Mouse (Mus musculus) 3T3-L1 (cell line): Measurements from ENCODE around the gene Fam163a.
"Not testable (repeated sequence)": the region's sequence is repeated elsewhere in the genome, so short reads cannot be mapped to it uniquely, and the experiment has no call there.

Source experiments
- DNase-seq: peaks from one replicate; pipeline ENCODE4 v3.0.0-alpha.2; 2015; ENCODE audit warnings: low read depth, low spot score

The Fam163a gene

DNA sequence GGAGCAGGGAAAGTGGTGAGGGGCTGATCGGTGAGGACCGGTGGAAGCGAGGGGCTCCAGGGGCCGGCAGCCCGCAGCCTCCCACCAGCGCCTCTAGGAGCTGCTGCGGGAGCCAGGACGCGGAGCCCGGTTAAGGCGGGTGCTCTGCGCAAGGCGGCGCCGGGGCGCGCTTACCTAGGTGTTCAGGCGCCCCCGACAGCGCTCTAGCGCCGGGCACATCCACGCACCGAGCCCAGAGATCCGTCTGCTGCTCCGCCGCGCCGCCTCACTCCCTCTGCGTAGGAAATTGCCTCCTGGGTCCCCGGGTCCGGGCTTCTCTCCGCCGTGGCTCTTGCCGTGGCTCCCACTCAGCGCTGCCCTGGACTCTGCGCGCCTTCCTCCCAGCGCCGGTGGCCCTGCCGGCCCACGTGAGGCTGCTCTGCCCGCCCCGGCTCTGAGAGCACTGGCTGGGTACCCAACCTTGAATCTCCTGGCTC lies at the start of gene Fam163a:
Gene Fam163a (minus strand): TSS at position 371 of the 476 bp plus-strand sequence.
- DNase-seq, result no peak

DNA sequence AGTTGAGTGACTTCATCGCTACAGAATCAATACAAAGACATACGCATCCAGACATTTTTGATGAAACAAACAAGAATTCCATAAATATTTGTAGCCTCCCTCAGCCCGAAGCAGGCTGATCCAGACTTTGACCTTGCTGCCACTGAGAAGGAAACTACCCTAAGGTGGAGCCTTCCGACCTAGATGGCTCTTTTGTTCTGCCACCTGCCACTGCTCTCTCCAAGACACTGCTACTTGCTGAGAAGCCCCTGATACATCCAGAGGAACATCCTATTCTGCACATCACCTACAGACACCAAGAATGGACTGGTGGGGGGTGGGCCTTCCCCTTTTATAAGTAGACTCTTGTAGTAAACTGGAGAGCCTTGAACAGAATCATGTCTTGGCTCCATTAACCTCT lies 46.3 kb upstream of the Fam163a start:
- DNase-seq, result not testable (repeated sequence)

DNA sequence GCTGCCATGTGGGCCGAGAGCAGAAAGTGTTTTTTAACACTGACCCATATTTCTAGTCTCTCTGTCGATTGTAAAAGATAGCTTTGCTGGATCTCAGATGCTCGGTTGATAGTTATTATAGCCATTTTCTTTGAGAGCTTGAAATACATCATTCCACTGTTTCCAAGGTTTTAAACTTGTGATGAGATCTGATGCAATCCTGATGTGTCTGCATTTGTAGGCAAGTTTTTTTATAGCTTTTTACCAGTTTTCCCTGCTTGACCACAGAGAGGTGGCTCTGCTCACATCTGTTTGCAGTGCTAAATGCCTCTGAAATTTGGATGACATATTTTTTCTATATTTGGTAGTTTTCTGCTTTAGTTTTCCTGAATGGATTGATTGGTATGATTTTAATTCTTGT lies 43.1 kb upstream of the Fam163a start:
- DNase-seq, result peak; percentile 47

DNA sequence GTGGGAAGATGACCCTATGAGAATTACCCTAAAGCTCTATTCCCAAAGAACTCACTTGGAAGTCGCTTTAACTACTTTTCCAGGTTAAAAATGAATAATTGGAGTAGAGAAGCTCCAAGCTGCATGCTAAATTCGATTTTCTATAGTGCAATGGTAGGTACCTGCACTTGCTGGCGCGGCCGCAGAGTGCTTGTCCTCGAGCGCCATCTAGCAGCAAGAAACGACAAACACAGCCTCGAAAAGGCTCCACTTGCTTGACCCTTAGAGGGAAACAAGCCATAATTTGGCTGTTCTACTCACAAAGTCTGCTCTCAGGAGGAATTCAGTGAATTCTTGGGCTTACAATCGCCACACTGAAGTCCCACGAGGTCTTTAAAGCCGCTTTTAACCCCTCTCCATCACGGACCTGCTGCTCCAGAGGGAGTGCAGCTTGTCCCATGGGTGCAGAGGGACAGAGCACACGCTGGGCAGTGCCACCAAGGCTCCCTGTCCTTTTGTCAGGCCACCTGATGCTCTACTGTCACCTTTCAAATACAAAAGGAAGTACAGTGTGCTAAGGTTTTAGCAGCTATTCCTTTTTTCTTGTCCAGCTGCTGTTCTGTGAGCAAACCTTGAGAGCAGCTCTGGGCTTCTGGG lies 37.0 kb upstream of the Fam163a start:
- peak; percentile 75 for DNase-seq

DNA sequence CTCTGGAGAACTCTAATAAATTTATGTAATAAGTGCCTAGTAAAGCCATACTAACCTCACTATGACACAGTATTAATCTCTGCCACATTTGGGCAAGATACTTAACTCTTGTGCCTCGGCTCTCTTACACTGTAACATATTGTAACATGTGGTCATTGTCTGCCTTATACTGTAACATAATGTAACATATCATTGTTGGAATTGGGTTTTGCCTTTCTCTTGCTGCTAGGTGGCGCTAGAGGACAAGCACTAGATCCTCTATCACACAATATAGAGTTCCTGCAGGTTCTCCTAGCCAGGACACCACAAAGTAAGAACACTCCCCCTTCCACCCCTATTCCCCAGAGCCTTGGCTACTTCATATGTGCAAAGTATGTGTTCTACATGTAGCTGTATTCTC lies 36.2 kb upstream of the Fam163a start:
- peak; percentile 89 for DNase-seq

DNA sequence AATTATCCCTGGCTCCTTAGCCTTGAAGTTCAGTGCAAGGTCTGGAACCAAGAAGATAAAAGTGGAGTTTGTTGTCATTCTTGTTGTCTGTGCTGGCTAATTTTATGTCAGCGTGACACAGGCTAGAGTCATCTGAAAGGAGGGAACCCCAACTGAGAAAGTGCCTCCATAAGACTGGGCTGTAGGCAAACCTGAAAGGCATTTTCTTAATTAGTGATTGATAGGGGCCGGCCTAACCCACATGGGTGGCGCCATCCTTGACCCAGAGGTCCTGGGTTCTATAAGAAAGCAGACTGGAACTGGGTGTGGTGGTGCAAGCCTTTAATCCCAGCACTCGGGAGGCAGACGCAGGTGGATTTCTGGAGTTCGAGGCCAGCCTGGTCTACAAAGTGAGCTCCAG lies 26.3 kb upstream of the Fam163a start:
- DNase-seq, result no peak

DNA sequence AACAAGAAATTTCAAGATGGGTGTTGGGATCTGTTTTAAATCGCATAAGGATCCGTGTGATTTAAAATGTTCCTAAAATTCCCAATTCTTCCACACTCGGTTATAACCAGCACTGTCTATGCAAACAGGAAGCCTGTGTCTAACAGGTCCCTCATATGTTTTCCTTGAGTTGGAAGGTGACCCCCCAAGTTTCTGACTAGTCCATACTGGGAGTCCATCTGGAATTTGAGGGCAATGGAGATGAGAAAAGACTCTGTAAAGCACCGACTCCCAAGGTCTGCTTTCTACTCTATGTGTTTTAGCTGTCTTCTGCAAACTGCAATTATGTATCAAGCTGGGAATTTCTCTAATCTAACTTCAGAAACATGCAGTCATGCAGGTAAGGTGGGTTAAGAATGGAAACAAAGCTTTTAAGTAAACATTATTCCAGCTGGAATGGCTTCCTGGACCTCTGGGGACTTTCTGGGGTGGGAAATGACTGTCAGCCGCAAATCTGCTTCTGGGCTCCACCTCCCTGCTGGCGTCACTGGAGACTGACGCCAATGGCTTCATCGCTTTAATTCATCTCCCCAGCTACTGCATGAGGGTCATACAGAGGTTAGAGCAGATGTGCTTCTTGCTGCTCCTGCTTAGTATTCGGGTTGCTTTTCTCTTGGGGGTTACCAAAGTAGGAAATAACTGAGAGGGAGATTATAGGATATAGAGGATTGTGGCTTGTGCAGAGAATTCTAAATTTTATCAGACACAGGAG lies 25.7 kb upstream of the Fam163a start:
- DNase-seq, result no peak

DNA sequence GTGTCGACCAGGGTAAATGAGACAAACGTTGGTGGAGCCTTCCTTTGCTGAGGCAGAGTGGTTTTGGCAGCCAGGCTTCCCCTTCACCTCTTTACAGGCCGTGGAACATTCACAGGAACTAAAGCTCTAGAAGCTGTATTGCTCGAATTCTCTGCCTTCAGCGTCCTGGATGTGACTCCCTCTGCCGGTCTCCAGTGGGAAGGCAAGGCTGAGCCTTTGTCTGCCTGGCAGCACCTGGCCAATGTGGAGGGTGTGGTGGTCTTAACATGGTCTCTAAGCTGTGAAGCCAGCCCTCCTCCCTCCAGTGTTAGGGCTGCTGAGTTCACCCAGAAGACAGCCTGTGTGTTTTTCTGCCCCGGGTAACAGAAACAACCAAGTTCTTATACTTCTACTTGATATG lies 24.6 kb upstream of the Fam163a start:
- peak; percentile 51 for DNase-seq

DNA sequence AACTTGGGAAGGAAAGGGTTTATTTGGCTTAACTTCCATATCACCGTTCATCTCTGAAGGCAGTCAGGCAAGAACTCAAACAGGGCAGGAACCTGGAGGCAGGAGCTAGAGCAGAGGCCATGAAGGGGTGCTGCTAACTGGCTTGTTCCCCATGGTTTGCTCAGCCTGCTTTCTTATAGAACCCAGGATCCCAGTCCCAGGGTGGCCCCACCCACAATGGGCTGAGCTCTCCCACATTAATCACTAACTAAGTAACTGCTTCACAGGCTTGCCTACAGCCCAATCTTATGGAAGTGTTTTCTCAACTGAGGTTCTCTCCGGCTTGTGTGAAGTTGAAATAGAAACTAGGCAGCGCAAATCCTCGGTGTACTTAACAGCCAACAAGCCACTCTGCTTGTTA lies 23.9 kb upstream of the Fam163a start:
- no peak for DNase-seq

DNA sequence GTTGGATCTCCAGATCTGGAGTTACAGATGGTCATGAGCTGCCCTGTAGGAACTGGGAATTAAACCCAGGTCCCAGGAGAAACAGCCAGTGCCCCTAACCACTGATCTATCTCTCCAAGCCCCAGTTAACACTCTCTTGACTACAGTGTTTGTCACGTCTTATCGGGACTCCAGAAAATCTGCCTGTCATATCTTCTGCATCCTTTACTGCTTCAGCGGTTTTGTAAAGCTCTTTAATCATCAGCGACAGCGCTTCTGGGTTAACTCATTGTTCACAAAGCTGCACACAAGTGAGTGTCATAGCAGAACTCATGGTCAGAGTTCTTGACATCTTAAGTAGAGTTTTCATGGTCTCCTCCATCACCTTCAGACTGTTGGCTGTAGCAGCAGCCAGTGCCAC lies 22.1 kb upstream of the Fam163a start:
- no peak for DNase-seq

DNA sequence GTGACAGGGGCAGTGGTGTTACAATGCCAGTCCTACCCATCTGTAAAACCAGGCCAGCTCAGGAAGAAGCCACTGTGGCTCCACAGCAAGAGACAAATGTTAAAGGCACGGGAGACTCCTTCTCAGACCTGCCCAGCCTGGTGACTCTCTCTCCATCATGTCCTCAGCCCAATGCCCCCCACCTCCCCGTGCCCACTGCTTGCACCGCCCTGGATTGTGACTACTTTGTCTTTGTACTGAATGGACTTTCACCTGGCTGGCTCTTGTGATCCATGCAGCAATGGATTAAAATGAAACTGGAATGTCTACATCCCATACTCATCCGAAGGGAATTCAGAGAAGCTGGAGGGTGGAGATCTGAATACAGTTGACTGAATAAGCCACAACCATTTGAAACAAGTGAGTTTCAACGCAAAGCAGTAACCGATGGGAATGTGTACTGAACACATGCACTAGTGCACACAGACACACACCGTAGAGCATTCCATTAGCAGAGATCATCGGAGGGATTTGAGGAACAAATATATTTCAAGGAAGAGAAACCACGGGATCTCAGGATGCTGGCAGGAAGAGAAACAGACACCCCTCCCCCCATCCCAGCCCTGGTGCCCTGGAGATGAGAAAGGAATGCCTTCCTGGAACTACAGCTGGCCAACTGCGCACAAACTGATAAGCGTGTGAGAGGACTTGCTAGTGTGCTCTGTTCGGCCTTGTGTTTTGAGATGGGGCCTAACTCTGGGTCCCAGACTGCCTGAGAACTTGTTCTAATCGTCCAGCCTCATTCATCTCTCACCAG lies 17.6 kb upstream of the Fam163a start:
- peak; percentile 22 for DNase-seq

DNA sequence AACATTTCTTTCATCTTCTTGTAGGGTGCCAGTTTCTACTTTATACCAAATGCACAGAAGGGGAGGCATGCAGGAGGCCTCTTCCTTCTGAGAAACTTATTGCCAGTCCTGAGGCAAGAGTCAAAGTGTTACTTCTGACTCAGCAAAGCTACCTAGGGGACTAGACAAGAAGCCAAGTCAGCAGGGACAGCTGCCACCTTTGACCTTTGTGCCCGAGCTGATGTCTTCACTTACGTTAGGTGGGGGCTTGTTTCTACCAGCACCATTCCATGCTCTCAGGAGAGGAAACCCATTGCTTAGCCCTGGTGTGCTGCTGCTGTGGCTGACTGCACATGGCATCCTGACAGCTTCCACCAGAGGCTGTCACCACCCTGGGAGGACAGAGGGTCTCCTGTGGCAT lies 16.5 kb upstream of the Fam163a start:
- no peak for DNase-seq

DNA sequence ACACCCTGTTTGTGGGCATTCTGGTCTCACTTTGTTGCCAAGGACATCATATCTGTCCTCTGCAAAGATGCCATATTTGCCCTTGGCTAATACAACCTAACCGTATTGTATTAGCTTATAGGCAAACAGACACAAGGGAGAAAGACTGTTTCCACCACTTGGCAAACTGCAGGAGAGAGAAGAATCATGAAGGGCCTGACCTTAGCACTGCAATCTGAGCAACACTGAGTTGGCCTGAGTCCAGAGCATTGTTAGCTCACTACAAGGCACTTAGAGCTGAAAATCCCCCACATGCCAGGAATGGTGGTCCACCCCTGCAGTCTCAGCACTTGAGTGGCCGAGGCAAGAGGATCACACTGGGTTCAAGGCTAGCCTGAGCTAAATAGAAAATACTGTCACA lies 13.7 kb upstream of the Fam163a start:
- peak; percentile 23 for DNase-seq

DNA sequence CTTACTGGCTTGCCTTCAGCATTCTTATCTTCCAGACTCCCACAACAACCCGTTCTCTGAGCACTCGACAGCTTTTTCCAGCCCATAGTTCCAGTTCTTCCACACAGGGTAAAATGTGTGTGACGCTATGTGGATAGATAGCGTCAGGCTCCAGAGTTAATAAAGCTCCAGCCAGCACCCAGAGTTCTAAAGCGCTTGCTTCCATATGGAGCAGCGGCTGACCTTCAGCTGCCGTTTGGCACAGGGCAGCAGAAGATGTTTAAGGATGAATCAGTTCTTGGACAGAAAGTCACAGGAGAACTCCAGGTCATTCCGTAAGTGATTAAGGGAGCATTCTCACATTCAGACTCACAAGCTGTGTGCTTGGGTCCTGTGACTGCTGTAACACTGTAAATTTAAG lies 13.1 kb upstream of the Fam163a start:
- peak; percentile 61 for DNase-seq

DNA sequence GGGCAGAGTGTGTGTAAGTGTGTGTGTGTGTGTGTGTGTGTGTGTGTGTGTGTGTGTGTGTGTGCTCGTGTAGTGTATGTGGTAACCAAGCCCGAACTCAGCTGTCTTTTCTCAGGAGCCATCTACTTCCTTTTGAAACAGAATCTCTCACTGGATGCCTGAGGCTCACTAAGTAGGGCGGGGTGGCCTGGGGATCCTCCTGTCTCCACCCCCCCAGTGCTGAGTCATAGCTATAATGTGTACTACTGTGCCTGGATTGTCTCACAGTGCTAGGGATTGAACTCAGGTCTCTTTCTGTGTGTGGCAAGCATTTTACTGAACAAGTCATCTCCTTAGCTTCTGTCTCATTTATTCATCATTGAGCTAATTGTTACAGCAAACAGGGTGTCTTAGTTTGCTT lies 12.6 kb upstream of the Fam163a start:
- DNase-seq, result peak; percentile 85

DNA sequence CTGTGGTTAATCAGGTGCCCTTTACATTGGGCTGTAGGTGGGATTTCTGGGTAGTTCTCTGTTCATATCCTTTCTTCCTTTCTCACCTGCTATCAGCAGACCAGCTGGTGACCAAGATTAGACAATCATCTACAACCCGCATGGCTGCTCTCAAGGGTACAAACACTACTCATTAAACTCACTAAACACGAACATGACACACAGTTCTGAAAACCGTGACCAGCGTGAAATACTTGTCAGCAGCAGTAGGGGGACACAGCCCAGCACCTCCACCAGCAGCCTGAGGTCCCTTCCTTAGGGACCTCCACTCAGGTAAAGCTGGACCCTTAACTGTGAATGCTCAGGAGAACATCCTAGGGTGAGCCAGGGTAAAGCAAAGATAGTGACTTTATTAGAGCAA lies 11.4 kb upstream of the Fam163a start:
- no peak for DNase-seq

DNA sequence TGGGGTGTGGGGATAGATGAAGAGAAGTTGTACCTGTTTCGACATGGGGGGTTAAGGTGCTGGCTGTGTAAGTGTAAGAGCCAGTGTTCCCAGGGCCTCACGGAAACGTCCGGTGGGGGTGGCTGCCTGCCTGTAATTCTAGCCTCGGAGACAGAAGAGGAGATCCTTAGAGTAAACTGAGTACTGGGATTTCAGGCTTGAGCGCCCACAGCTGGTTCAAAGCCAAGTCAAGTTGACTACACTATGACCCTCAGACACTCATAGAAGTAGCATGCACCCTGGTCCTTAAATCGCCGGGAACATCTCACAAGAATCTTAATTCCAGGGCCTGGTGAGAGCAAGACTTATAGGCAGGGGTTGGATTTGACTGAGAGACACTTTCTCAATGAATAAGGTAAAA lies 9.8 kb upstream of the Fam163a start:
- no peak for DNase-seq

DNA sequence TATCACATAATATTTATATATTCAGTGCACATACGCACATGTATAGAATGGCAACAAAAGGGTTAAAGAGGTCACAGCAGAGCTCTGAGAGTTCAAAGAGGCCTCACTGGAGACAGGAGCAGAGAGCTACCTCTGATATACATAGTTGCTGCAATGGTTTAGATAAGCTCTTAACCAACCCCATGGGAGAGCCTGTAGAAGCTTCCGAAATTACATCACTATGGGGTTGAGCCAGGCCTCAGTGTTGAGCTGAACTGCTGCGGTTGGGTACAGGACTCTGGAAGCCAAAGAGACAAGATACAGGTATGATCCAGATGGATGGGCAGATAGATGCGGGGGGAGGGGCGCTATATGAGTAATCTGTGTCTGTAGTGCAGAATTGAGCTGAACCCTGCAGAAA lies 8.1 kb upstream of the Fam163a start:
- DNase-seq, result no peak

DNA sequence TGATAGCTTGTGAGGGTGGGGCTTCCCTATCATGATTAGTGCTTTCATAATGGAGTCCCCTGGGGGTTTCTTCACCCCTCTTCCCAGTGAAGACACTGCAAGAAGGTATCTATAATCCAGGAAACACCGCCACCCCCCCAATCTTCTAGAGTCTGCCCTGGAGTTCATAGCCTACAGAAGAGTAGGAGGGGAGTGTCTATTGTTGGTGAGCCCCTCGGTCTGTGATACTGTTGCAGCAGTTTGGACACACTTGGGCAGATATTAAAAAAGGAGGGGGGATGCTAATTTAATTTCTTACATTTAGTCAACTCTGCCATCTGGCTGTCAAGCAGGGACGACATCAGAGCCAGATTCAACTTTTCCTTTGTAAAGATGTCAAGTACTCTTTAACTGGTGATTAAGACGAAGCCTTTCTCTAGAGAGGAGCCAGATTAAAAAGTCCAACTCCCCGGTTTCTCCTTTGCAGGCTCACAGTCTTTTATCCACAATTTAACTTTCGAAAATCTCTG lies 7.0 kb upstream of the Fam163a start:
- no peak for DNase-seq

DNA sequence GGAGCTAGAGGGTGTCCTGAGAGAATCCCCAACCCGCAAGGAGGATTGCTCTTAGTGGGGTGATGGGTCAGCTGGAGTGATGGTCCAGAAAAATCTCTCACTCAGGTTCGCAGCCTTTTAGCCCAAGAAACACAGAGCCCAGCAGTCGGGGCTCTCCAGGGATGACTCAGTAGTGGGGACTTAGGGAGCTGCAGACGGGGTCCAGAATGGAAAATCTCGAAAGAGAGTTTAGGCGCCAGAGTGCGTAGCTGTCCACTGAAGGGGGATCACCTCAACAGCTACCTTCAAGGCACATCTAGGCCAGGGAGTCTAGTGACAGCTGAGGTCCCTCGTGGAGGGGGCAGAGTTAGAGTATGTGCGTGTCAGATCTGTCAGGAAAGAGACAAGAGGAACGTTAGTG lies 338 bp upstream of the Fam163a start:
- no peak for DNase-seq

DNA sequence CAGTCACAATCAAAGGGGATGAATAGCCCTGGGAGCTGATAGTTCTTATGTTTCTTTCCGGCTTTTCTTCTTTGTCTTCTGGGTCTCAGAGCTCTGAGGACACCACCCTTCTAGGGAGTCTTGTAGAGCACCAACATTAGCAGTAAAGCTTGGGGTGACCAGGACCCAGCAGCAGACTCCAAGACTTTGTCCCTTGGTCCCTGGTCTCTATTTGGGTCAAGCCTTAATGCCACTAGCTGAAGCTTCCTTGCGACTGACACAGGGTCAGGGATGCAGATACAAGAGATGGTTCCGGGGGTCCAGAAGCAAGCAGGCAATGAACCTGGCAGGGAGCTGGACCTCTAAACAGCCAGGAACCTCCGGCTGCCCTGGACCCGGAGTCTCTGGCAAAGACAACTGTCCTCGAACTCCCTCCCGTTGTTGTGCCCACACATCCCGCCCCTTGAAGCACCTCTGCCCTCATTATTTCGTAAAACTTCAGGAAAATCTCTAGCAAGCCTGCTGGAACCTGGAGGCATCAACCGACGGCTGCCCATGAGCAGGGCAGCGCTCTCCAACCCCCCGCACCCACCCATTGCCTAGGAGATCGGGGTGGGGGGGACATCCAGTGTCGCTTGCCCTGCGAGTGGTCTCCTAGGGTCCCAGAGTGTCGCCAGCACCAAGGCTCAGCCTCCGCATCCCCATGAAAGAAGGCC lies 718 bp downstream of the Fam163a start:
- DNase-seq, result no peak

DNA sequence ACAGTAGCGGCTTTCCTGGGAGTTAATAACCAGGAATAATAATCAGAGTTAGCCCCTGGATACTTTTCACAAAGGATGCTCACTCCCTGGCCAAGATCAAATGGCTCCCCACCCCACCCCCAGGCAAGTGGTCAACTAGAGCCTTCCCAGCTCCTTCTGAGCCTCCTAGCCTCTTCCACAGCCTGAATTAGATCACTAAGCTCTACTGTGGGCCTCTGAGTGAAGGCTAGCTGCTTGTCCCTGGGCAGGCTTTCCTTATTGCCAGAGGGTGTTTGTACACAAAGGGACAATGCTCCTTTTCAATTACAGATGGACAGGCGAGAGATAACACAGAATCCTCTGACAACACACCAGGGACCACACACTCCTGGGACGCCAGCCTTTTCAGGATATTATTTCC lies 2.2 kb downstream of the Fam163a start:
- DNase-seq, result no peak
